Mouse (Mus musculus): Measurements from ENCODE around the gene Gpr143.
"Not testable (repeated sequence)": the region's sequence is repeated elsewhere in the genome, so short reads cannot be mapped to it uniquely, and the experiment has no call there.

Gene Gpr143

DNA sequence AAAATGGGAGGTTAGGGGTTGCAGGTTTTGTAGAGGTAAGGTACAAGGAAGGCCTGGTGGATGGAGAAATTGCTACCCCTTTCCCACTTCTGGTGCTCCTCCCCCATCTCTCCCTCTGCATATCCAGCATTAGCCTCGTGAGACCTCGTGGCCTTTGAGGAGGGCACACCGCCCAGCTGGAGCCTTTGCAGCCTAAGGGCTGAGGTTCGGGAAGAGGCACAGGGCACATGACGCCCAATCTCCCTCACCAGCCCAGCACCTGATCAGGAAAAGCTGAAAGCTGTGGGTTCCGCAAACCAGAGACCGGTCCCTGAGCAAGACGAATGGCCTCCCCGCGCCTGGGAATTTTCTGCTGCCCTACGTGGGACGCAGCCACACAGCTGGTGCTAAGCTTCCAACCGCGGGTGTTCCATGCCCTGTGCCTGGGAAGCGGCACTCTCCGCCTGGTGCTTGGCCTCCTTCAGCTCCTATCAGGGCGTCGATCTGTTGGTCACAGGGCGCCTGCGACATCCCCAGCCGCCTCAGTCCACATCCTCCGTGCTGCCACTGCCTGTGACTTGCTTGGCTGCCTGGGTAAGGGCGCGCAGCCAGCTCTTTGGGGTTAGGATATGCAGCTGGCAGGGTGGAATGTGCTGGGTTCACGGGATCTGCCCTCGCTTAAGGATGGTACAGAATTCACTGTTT, at the start of gene Gpr143:
TSS of gene Gpr143 (plus strand) at position 202 of the 684 bp plus-strand sequence.
- DNase-seq (ENCODE audit: low spot score), result no peak

DNA sequence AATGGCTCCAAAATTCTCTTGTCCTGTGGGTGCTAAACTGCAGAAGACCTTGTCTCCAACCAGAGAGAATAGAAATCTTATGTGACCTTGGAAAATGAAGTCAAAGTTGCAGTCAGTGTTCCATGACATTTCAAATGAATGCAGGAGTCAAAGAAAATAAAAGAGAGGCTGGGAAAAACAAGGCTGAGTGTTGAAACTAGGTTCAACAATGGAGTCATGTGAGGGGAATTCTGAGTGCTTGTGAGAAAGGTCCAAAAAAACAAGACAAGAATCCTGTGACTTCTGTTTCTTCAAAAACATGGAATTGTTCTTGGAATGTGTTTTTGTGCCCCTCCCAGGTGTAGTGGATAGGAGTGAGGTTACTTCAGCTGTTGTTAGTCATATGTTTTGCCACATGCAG, 46.4 kb upstream of the Gpr143 start:
- no peak for DNase-seq (ENCODE audit: low spot score)

DNA sequence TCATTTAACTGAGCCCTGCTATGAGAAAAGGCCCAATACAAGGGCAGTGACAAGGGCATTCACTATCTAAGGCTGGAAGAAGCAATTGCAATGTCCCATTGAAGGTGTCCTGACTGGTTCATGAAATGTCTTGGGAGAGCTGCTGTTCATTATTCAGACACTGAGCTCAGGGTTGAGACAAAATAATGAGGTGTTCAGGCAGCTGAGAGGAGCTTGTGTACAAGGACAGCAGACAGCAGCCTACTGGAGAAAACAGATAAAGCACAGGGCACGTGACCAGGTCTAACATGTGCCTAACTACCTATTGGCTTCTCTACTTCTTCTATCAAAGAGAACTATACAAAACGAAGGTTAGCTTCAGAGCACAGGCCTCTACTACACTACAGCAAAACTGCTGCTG, 43.5 kb upstream of the Gpr143 start:
- no peak for DNase-seq (ENCODE audit: low spot score)

GRCm38 (mm10) chrX:152738759-152739368, 42.9 kb upstream of the Gpr143 start:
- DNase-seq (ENCODE audit: low spot score), result no peak

GRCm38 (mm10) chrX:152743642-152744041, 38.1 kb upstream of the Gpr143 start:
- DNase-seq (ENCODE audit: low spot score), result no peak

- DNase-seq (ENCODE audit: low spot score), result no peak
Observed at GRCm38 (mm10) chrX:152745925-152746324, 35.8 kb upstream of the Gpr143 start.

DNA sequence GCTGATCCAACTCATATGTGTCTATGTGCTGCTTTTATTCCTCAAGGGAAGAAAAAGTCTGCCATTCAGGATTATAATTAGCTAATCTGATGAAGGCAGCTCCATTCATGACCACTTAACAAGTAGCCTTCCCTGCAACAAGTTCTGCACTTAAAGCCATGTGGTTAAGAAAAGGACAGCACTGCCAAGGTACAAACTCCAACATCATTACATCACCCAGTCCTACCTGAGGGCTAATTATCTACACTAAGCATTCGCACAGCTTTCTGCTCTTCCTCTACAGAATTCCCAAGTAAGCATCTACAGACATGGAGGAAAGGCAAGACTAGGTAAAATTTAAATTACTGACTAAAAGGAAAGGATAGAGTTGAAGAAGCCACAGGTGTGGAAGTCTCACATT, 25.9 kb upstream of the Gpr143 start:
- DNase-seq (ENCODE audit: low spot score), result no peak

GRCm38 (mm10) chrX:152756293-152756692, 25.4 kb upstream of the Gpr143 start:
- no peak for DNase-seq (ENCODE audit: low spot score)

DNA sequence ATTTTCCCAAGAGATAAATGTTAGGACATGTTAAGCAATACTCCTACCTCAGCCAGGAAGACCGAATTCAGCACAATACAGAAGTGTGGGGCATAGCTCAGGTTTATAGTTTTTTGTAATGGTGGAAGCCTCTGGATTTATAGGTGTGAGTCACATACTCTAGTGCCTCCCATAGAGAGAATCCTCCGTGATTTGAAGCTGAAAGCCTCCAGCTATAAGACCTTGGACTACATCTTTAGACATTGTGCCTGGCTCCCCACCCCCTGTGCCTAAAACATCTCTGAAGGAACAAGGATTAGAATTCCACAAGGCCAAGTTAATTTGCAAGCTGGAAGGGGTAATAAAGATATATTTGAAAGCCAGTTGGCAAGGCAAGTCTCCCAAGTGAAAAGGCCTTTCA, 19.3 kb upstream of the Gpr143 start:
- DNase-seq (ENCODE audit: low spot score), result no peak

- no peak for DNase-seq (ENCODE audit: low spot score)
Observed at GRCm38 (mm10) chrX:152762855-152763254, 18.9 kb upstream of the Gpr143 start.

- DNase-seq (ENCODE audit: low spot score), result no peak
Observed at GRCm38 (mm10) chrX:152764171-152764570, 17.6 kb upstream of the Gpr143 start.

GRCm38 (mm10) chrX:152768891-152769599, 12.7 kb upstream of the Gpr143 start, which contains the start of gene Shroom2:
Shroom2 (minus strand) TSS chrX:152769465.
- no peak for DNase-seq (ENCODE audit: low spot score)

- DNase-seq (ENCODE audit: low spot score), result peak; percentile 72
Observed at GRCm38 (mm10) chrX:152769600-152770157, 12.0 kb upstream of the Gpr143 start.

GRCm38 (mm10) chrX:152788129-152788528, 6.4 kb downstream of the Gpr143 start:
- no peak for DNase-seq (ENCODE audit: low spot score)

DNA sequence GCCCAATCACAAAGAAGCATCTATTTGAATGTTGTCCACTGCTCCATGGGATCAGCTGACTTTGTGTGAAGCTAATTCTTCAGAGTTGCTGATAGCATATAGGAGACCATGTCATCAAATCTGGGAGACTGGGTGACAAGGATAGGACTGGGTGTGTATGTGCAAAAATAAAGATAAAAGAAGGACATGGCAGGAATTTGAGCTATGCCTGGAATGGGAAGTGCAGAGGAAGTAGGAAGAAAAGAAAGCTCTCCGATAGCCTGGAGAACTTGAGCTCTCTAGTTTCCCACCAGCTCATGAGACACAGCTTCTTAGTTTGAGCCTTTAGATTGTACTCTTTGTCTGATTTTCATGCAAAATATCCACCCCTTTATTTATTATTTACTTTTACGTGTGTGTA, 6.9 kb downstream of the Gpr143 start:
- DNase-seq (ENCODE audit: low spot score), result no peak

GRCm38 (mm10) chrX:152805317-152805716, 23.6 kb downstream of the Gpr143 start:
- DNase-seq (ENCODE audit: low spot score), result no peak

GRCm38 (mm10) chrX:152813339-152813738, 31.6 kb downstream of the Gpr143 start:
- DNase-seq (ENCODE audit: low spot score), result no peak

DNA sequence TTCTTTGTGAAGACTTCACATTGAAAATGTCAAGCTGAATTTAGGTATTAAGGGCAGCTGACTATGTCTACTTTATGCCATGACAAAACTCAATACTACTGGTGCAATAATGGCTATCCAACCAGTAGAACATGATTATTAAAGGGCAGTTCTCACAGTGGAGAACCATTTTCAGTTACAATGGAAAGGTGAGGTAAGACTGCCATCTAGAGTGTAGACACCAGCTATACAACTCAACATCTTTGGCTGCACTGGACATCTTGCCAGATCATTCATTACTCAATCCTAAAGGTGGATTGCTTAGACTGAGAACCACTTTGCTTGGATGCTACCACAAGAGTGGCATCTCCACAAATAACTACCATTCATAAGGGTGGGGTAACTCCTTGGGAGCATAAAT, 37.3 kb downstream of the Gpr143 start:
- DNase-seq (ENCODE audit: low spot score), result no peak

DNA sequence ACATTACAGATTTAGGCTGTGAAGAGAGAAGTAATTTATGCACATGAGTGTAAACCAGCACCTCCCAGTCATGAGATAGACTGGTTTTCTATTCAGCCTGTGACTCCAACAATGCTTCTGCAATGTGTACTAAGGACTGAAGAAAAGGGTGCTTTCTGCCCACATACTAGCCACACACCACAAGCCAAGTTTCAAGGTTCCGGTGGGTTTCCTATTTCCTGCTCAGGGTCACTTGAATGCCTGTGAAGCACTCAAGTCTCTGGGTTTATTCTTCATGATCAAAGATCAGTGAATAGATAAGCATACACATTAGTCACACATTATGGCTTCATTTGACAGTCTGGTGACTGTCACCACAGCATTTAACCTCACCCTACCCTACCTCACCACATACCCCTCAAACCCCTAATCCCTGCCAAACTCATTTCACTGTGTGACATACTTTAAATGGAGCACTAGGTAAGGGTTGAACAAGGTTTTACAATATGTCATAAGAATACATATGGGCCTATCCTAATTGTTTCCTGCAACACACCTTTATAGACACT, 49.4 kb downstream of the Gpr143 start:
- not testable (repeated sequence) for DNase-seq (ENCODE audit: low spot score)

DNA sequence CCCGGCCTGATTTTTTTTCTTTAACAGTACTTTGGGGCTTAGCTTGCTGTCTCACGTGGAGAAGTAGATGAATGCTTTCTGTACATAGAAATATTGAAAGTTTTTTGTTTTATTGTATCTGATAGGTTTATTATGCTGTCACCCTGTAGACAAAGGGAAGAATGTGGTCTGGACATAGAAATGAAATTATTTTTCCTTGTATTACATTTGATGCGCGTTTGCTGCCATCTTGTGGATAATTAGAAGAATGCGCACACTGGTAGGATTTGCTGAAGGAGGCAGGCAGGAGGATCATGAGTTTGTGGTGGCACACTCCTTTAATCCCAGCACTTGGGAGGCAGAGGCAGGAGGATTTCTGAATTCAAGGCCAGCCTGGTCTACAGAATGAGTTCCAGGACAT, 53.2 kb downstream of the Gpr143 start:
- not testable (repeated sequence) for DNase-seq (ENCODE audit: low spot score)

DNA sequence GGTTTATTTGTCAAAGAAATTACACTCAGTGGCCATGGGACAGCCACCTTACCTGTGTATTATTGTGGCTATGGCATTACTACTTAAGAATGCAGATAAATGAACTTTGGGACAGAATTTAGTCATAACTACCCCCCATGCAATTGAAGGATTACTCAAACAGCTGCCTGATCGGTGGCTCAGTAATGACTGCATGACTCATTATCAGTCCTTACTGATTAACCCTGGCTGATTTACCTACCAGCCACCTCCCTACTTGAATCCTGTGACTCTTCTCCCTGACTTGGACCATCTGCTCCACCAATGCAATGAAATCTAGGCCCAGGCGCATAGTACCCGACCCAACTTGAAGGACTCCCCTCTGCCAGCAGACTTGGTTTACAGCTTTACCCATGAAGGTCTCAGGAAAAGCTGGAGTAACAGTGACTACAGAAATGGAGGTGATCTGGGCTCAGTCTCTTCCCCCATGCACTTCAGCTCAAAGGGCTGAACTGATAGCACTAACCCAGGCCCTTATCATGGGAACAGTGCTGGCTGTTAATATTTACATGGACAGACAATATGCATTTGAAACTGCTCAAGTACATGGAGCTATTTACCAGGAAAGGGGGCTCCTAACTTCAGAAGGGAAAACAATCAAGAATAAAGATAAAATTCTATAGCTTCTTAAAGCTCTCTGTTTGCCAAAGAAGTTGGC, 73.5 kb downstream of the Gpr143 start:
- DNase-seq (ENCODE audit: low spot score), result no peak

Measured in testis, postnatal 10 days (tissue).